Mouse (Mus musculus) intestine, embryonic 15.5 days (tissue): Measurements from ENCODE around the gene Cdc40. TPM values are rescaled to one million over a fixed set of nuclear protein-coding genes. Genes with fewer than 3 reads are reported as not detected.

ENCODE experiments used
- ATAC-seq: fragments of 200-750 bp; cut with Nextera tagmentation; 2 replicates; pipeline ENCODE4 v1.8.0; 2017; ENCODE audit warnings: moderate TSS enrichment, moderate library complexity
- H3K27ac ChIP-seq: fragments of 300-500 bp; sonication (generic); 2 replicates; pipeline ENCODE4 v1.5.1; 2015; ENCODE audit warnings: mild to moderate bottlenecking, inconsistent platforms
- H3K27me3 ChIP-seq: fragments of 300-500 bp; sonication (generic); replicated peaks from 2 replicates; pipeline ENCODE4 v1.6.1; 2015; ENCODE audit warnings: inconsistent platforms
- H3K36me3 ChIP-seq: fragments of 300-500 bp; sonication (generic); 2 replicates; pipeline ENCODE4 v1.6.1; 2015; ENCODE audit warnings: inconsistent platforms
- H3K4me1 ChIP-seq: fragments of 300-500 bp; sonication (generic); replicated peaks from 2 replicates; pipeline ENCODE4 v1.6.1; 2015; ENCODE audit warnings: inconsistent platforms
- H3K4me2 ChIP-seq: fragments of 300-500 bp; sonication (generic); replicated peaks from 2 replicates; pipeline ENCODE4 v1.6.1; 2015; ENCODE audit warnings: mild to moderate bottlenecking, inconsistent platforms
- H3K4me3 ChIP-seq: fragments of 300-500 bp; sonication (generic); replicated peaks from 2 replicates; pipeline ENCODE4 v1.5.1; 2015; ENCODE audit warnings: inconsistent platforms
- H3K9ac ChIP-seq: fragments of 300-500 bp; sonication (generic); 2 replicates; pipeline ENCODE4 v1.6.1; 2015; ENCODE audit warnings: inconsistent platforms
- H3K9me3 ChIP-seq: fragments of 300-500 bp; sonication (generic); 2 replicates; pipeline ENCODE4 v1.6.1; 2016; ENCODE audit warnings: inconsistent platforms
- WGBS: fragments of 180-500 bp; shearing (Covaris S2); methylation state at CpG from one replicate; pipeline ENCODE4 v1.1.7; 2015; 5-methylcytosine and 5-hydroxymethylcytosine counted together
- polyA plus RNA-seq: library from polyadenylated mRNA; unstranded; fragments of >200 nt; fragmentation: Nextera tagmentation; extraction: Ambion mirVana; gene quantifications from 2 replicates; pipeline ENCODE4 v1.2.1, GENCODE M21; 2015

The Cdc40 gene
- 26.8 and 29.7 TPM in 2 replicates for polyA plus RNA-seq

- peak within 1 kb of the TSS; percentile 89 for H3K4me2 ChIP-seq
- ATAC-seq, result peak; percentile 98
- H3K27me3 ChIP-seq, result no peaks in the 10 kb centered on the region
- peak within 1 kb of the TSS; percentile 91 for H3K27ac ChIP-seq
- peak within 1 kb of the TSS; percentile 90 for H3K4me3 ChIP-seq
- H3K4me1 ChIP-seq, result 0 out of 2 replicates have a peak, but pooled peaks cover 2% of the 10 kb centered on the region
- no peaks in the 10 kb centered on the region for H3K9me3 ChIP-seq
- peak within 1 kb of the TSS; percentile 84 for H3K9ac ChIP-seq
- no peaks in the 10 kb centered on the region for H3K36me3 ChIP-seq
- WGBS, result under 1% methylated on average over 44 of the region's 44 CpGs
Observed at GRCm38 (mm10) chr10:40882831-40883643, at the start of gene Cdc40, which contains the start of gene Wasf1. Gene Cdc40, minus strand, starts transcription at chr10:40883311. Gene Wasf1, plus strand, starts transcription at chr10:40883475.

GRCm38 (mm10) chr10:40919464-40919863 lies 36.4 kb upstream of the Cdc40 start:
- Histone ChIP-seq H3K4me1 (no peaks in the 10 kb centered on the region), H3K4me3 (no peak overlapping the region), H3K9me3 (no peaks in the 10 kb centered on the region), H3K36me3 (no peaks in the 10 kb centered on the region), H3K27me3 (no peaks in the 10 kb centered on the region), H3K9ac (no peak overlapping the region), H3K4me2 (no peak overlapping the region), H3K27ac (no peak overlapping the region)
- ATAC-seq, result no peak
- 87% methylated on average over 6 of the region's 6 CpGs for WGBS

- no peaks in the 10 kb centered on the region for H3K9me3 ChIP-seq
- ATAC-seq, result no peak
- no peaks in the 10 kb centered on the region for H3K27me3 ChIP-seq
- 90% methylated on average over 8 of the region's 8 CpGs for WGBS
- no peak overlapping the region for H3K4me2 ChIP-seq
- H3K4me1 ChIP-seq, result no peaks in the 10 kb centered on the region
- no peaks in the 10 kb centered on the region for H3K36me3 ChIP-seq
- H3K4me3 ChIP-seq, result no peak overlapping the region
- no peak overlapping the region for H3K9ac ChIP-seq
- H3K27ac ChIP-seq, result no peak overlapping the region
Observed at GRCm38 (mm10) chr10:40918669-40919440, 35.7 kb upstream of the Cdc40 start.

- Histone ChIP-seq H3K4me3 (no peak overlapping the region), H3K4me2 (no peak overlapping the region), H3K4me1 (no peaks in the 10 kb centered on the region), H3K27me3 (no peaks in the 10 kb centered on the region), H3K27ac (no peak overlapping the region), H3K9ac (no peak overlapping the region), H3K36me3 (no peaks in the 10 kb centered on the region), H3K9me3 (no peaks in the 10 kb centered on the region)
- WGBS, result 69% methylated on average over 2 of the region's 2 CpGs
- ATAC-seq, result no peak
Observed at GRCm38 (mm10) chr10:40915240-40915639, 32.1 kb upstream of the Cdc40 start.

GRCm38 (mm10) chr10:40910811-40911210 lies 27.7 kb upstream of the Cdc40 start:
- 64% methylated on average over 2 of the region's 2 CpGs for WGBS
- H3K4me1 ChIP-seq, result no peaks in the 10 kb centered on the region

GRCm38 (mm10) chr10:40908580-40908979 lies 25.5 kb upstream of the Cdc40 start:
- Histone ChIP-seq H3K36me3 (no peaks in the 10 kb centered on the region), H3K27me3 (no peaks in the 10 kb centered on the region), H3K4me1 (no peaks in the 10 kb centered on the region), H3K9me3 (no peaks in the 10 kb centered on the region), H3K9ac (no peak overlapping the region), H3K4me2 (no peak overlapping the region), H3K4me3 (no peak overlapping the region), H3K27ac (no peak overlapping the region)
- WGBS, result 35% methylated on average over 2 of the region's 2 CpGs
- ATAC-seq, result no peak

More at GRCm38 (mm10) chr10:40910811-40911210, 27.7 kb upstream of the Cdc40 start:
- no peak overlapping the region for H3K9ac ChIP-seq
- no peak overlapping the region for H3K27ac ChIP-seq
- no peak overlapping the region for H3K4me3 ChIP-seq
- no peak overlapping the region for H3K4me2 ChIP-seq
- no peaks in the 10 kb centered on the region for H3K9me3 ChIP-seq
- no peaks in the 10 kb centered on the region for H3K27me3 ChIP-seq
- ATAC-seq, result no peak
- H3K36me3 ChIP-seq, result no peaks in the 10 kb centered on the region

GRCm38 (mm10) chr10:40906802-40907201 lies 23.7 kb upstream of the Cdc40 start:
- Histone ChIP-seq H3K36me3 (no peaks in the 10 kb centered on the region), H3K4me2 (no peak overlapping the region), H3K27me3 (no peaks in the 10 kb centered on the region), H3K4me3 (no peak overlapping the region), H3K4me1 (no peaks in the 10 kb centered on the region), H3K9me3 (no peaks in the 10 kb centered on the region), H3K27ac (no peak overlapping the region), H3K9ac (no peak overlapping the region)
- no peak for ATAC-seq
- 81% methylated on average over 7 of the region's 7 CpGs for WGBS

- no peaks in the 10 kb centered on the region for H3K27me3 ChIP-seq
- no peaks in the 10 kb centered on the region for H3K4me1 ChIP-seq
- no peak overlapping the region for H3K9ac ChIP-seq
- H3K36me3 ChIP-seq, result no peaks in the 10 kb centered on the region
- no peak overlapping the region for H3K27ac ChIP-seq
- H3K9me3 ChIP-seq, result no peaks in the 10 kb centered on the region
- 90% methylated on average over 1 of the region's 1 CpGs for WGBS
- no peak overlapping the region for H3K4me2 ChIP-seq
- no peak overlapping the region for H3K4me3 ChIP-seq
- ATAC-seq, result no peak
Observed at GRCm38 (mm10) chr10:40906131-40906530, 23.0 kb upstream of the Cdc40 start.

- H3K9me3 ChIP-seq, result no peaks in the 10 kb centered on the region
- no peak overlapping the region for H3K27ac ChIP-seq
- H3K4me3 ChIP-seq, result no peak overlapping the region
- WGBS, result 67% methylated on average over 4 of the region's 4 CpGs
- no peaks in the 10 kb centered on the region for H3K36me3 ChIP-seq
- no peaks in the 10 kb centered on the region for H3K27me3 ChIP-seq
- H3K9ac ChIP-seq, result no peak overlapping the region
- no peak overlapping the region for H3K4me2 ChIP-seq
- no peaks in the 10 kb centered on the region for H3K4me1 ChIP-seq
- no peak for ATAC-seq
Observed at GRCm38 (mm10) chr10:40901786-40902185, 18.7 kb upstream of the Cdc40 start.

- 70% methylated on average over 5 of the region's 5 CpGs for WGBS
- no peaks in the 10 kb centered on the region for H3K36me3 ChIP-seq
- no peaks in the 10 kb centered on the region for H3K9me3 ChIP-seq
- no peak overlapping the region for H3K9ac ChIP-seq
- no peak overlapping the region for H3K27ac ChIP-seq
- ATAC-seq, result no peak
- H3K4me3 ChIP-seq, result no peak overlapping the region
- no peak overlapping the region for H3K4me2 ChIP-seq
- H3K4me1 ChIP-seq, result no peaks in the 10 kb centered on the region
- no peaks in the 10 kb centered on the region for H3K27me3 ChIP-seq
Observed at GRCm38 (mm10) chr10:40896656-40897055, 13.5 kb upstream of the Cdc40 start.

- Histone ChIP-seq H3K27me3 (no peaks in the 10 kb centered on the region), H3K36me3 (no peaks in the 10 kb centered on the region), H3K9me3 (no peaks in the 10 kb centered on the region), H3K4me3 (no peak overlapping the region), H3K27ac (no peak overlapping the region), H3K4me2 (no peak overlapping the region), H3K9ac (no peak overlapping the region), H3K4me1 (no peaks in the 10 kb centered on the region)
- WGBS, result 91% methylated on average over 12 of the region's 12 CpGs
- ATAC-seq, result no peak
Observed at GRCm38 (mm10) chr10:40895765-40896164, 12.7 kb upstream of the Cdc40 start.

GRCm38 (mm10) chr10:40889146-40889545 lies 6.0 kb upstream of the Cdc40 start:
- Histone ChIP-seq H3K27me3 (no peaks in the 10 kb centered on the region), H3K9ac (no peak overlapping the region), H3K9me3 (no peaks in the 10 kb centered on the region), H3K4me2 (no peak overlapping the region), H3K36me3 (no peaks in the 10 kb centered on the region), H3K4me1 (no peaks in the 10 kb centered on the region), H3K4me3 (no peak overlapping the region), H3K27ac (no peak overlapping the region)
- ATAC-seq, result no peak
- WGBS, result 78% methylated on average over 4 of the region's 4 CpGs
